Mouse (Mus musculus) kidney, embryonic 16.5 days (tissue): ENCODE results near the gene Enoph1. TPM values are rescaled to one million over a fixed set of nuclear protein-coding genes. Genes with fewer than 3 reads are reported as not detected.

Experiments
- ATAC-seq: fragments of 200-750 bp; cut with Nextera tagmentation; 2 replicates; pipeline ENCODE4 v1.8.0; 2017; ENCODE audit warnings: moderate TSS enrichment; ENCODE audit not compliant: low FRiP score, low TSS enrichment
- H3K27ac ChIP-seq: fragments of 300-500 bp; sonication (generic); 2 replicates; pipeline ENCODE4 v1.5.1; 2014; ENCODE audit warnings: low read length
- H3K27me3 ChIP-seq: fragments of 300-500 bp; sonication (generic); 2 replicates; pipeline ENCODE4 v1.6.1; 2014; ENCODE audit warnings: low read length, control low read depth, mixed read lengths; ENCODE audit not compliant: insufficient read depth
- H3K36me3 ChIP-seq: fragments of 300-500 bp; sonication (generic); 2 replicates; pipeline ENCODE4 v1.6.1; 2014; ENCODE audit warnings: low read length, control low read depth, mixed read lengths; ENCODE audit not compliant: insufficient read depth
- H3K4me1 ChIP-seq: fragments of 300-500 bp; sonication (generic); 2 replicates; pipeline ENCODE4 v1.6.1; 2014; ENCODE audit warnings: low read length, control low read depth, mixed read lengths; ENCODE audit not compliant: insufficient read depth
- H3K4me2 ChIP-seq: fragments of 300-500 bp; sonication (generic); replicated peaks from 2 replicates; pipeline ENCODE4 v1.6.1; 2014; ENCODE audit warnings: low read depth, low read length
- H3K4me3 ChIP-seq: fragments of 300-500 bp; sonication (generic); 2 replicates; pipeline ENCODE4 v1.5.1; 2014; ENCODE audit warnings: mild to moderate bottlenecking, low read length
- H3K9ac ChIP-seq: fragments of 300-500 bp; sonication (generic); replicated peaks from 2 replicates; pipeline ENCODE4 v1.6.1; 2014; ENCODE audit warnings: low read length
- H3K9me3 ChIP-seq: fragments of 300-500 bp; sonication (generic); 2 replicates; pipeline ENCODE4 v1.6.1; 2016; ENCODE audit warnings: low read length, control low read depth
- WGBS: fragments of 180-500 bp; shearing (Covaris S2); extraction: QIAGEN DNeasy Blood & Tissue Kit; methylation state at CpG from one replicate; pipeline ENCODE4 v1.1.7; 2014; 5-methylcytosine and 5-hydroxymethylcytosine counted together
- polyA plus RNA-seq: library from polyadenylated mRNA; unstranded; fragments of >200 nt; fragmentation: Nextera tagmentation; extraction: Ambion mirVana; gene quantifications from 2 replicates; pipeline ENCODE4 v1.2.1, GENCODE M21; 2015

The Enoph1 gene
- polyA plus RNA-seq, 1 experiment from 2014 or later: 52.1 TPM

DNA sequence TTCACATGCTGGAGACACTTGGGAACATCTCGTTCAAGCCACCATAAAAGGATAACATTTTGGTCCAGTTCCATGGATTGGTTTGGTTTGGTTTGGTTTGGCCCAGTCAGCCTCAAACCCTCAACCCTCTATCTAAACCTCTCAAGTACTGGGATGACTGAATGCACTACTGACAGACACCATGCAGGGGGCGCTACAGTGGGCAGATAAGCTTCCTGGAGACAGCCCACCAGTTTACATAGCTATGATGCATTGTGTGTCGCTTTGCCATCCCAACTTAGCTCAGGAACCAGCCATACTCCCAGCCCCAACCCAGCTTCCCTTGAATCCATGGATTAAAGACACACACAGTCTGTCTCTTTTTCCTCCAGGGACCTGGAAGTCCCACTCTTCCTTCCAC, 31.3 kb upstream of the Enoph1 start:
- Histone ChIP-seq H3K4me1 (no peaks in the 10 kb centered on the region), H3K27ac (no peak overlapping the region), H3K9ac (no peak overlapping the region), H3K4me2 (no peak overlapping the region), H3K9me3 (no peaks in the 10 kb centered on the region), H3K27me3 (no peaks in the 10 kb centered on the region), H3K4me3 (no peak overlapping the region), H3K36me3 (no peaks in the 10 kb centered on the region)
- WGBS: 50% methylated on average over 3 of the region's 3 CpGs
- no peak for ATAC-seq

DNA sequence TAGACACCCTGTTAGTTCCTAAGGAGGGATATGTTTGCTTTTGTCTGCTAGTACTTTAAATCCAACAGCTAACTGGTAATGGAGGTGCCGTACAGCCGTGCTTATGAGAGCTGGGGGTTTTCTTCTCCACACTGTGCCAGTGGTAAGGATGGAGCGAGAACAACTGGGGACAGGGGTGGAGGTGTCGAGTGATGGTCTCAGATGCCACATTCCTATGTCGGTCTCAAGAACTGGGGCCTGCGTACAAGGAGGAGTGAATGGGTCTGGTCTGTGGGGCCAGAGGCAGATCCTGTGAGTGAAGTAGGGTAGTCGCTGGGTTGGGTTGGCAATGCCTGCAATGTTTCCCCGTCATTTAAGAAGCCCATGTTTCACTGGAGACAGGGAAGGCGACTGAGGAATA, 27.2 kb upstream of the Enoph1 start:
- H3K4me3 ChIP-seq: no peak overlapping the region
- no peak overlapping the region for H3K27ac ChIP-seq
- no peak overlapping the region for H3K4me2 ChIP-seq
- H3K27me3 ChIP-seq: no peaks in the 10 kb centered on the region
- 81% methylated on average over 9 of the region's 9 CpGs for WGBS
- ATAC-seq: no peak
- H3K4me1 ChIP-seq: no peaks in the 10 kb centered on the region
- H3K9me3 ChIP-seq: no peaks in the 10 kb centered on the region
- H3K36me3 ChIP-seq: no peaks in the 10 kb centered on the region
- no peak overlapping the region for H3K9ac ChIP-seq

DNA sequence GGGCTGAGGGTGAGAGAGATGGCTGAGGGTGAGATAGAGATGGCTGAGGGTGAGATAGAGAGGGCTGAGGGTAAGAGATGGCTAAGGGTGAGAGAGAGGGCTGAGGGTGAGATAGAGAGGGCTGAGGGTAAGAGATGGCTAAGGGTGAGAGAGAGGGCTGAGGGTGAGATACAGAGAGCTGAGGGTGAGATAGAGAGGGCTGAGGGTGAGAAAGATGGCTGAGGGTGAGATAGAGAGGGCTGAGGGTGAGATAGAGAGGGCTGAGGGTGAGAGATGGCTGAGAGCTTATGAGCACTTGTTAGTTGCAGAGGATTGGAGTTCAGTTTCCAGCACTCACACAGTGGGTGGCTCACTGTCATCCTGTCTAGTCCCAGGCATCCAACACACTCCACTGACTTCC, 19.7 kb upstream of the Enoph1 start:
- Histone ChIP-seq H3K4me1 (no peaks in the 10 kb centered on the region), H3K27ac (no peak overlapping the region), H3K4me2 (no peak overlapping the region), H3K27me3 (no peaks in the 10 kb centered on the region), H3K9ac (no peak overlapping the region), H3K4me3 (no peak overlapping the region), H3K36me3 (no peaks in the 10 kb centered on the region), H3K9me3 (no peaks in the 10 kb centered on the region)
- ATAC-seq: no peak

DNA sequence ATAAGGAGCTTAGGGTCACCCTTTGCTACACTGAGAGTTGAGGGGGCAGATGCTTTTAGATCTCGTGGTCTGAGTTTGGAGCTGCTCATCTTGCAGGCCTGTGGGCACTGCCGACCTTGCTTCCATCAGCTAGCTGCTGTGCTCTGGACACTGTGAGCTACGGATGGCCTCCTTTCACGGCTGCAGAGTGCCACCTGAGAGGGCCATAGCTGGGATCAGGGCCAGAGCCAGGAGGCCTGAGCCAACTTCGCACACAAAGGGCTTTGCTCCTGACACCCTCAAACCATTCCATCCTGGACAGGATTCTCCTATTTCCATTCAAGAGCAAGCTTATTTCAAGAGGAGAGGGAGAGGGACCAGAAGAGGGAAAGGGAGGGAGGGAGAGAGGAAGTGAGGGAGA, 15.4 kb upstream of the Enoph1 start:
- Histone ChIP-seq H3K4me3 (no peak overlapping the region), H3K9me3 (no peaks in the 10 kb centered on the region), H3K36me3 (no peaks in the 10 kb centered on the region), H3K4me1 (no peaks in the 10 kb centered on the region), H3K9ac (no peak overlapping the region), H3K27me3 (no peaks in the 10 kb centered on the region), H3K4me2 (no peak overlapping the region), H3K27ac (no peak overlapping the region)
- ATAC-seq: no peak
- 61% methylated on average over 5 of the region's 5 CpGs for WGBS

DNA sequence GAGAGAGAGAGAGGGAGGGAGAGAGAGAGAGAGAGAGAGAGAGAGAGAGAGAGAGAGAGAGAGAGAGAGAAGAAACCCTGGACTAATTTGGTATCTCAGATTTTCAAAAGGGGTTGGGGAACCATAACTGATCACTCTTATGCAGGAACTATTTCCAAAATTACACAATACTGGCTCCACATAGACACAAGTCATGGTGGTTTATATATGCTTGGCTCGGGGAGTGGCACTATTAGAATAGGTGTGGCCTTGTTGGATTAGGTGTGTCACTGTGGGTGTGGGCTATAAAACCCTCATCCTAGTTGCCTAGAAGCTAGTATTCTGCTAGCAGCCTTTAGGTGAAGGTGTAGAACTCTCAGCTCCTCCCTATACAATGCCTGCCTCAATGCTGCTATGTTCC, 14.9 kb upstream of the Enoph1 start:
- Histone ChIP-seq H3K27me3 (no peaks in the 10 kb centered on the region), H3K9ac (no peak overlapping the region), H3K27ac (no peak overlapping the region), H3K4me2 (no peak overlapping the region), H3K9me3 (no peaks in the 10 kb centered on the region), H3K36me3 (no peaks in the 10 kb centered on the region), H3K4me1 (no peaks in the 10 kb centered on the region), H3K4me3 (no peak overlapping the region)
- 64% methylated on average over 1 of the region's 1 CpGs for WGBS
- ATAC-seq: no peak

DNA sequence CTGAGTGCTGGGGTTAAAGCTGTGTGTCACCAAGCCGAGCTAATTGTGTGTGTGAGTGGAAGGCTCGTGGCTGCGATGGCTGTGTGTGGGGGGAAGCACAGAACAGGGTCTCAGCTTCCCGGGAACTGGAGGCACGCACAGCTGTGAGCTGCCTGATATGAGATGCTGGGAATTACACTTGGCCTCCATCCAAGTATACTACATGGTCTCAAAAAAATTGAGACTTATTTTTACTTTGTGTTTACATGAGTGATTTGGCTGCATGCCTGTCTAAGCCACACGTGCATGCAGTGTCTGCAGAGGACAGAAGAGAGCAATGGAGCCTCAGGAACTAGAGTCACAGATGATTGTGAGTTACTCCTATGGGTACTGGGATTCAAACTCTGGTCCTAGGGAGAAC, 9.7 kb upstream of the Enoph1 start:
- Histone ChIP-seq H3K4me3 (no peak overlapping the region), H3K9ac (no peak overlapping the region), H3K27me3 (no peaks in the 10 kb centered on the region), H3K36me3 (peaks cover 35% of the 10 kb centered on the region), H3K4me1 (no peaks in the 10 kb centered on the region), H3K9me3 (no peaks in the 10 kb centered on the region), H3K4me2 (no peak overlapping the region), H3K27ac (no peak overlapping the region)
- WGBS: 15% methylated on average over 6 of the region's 6 CpGs
- ATAC-seq: peak; percentile 85

DNA sequence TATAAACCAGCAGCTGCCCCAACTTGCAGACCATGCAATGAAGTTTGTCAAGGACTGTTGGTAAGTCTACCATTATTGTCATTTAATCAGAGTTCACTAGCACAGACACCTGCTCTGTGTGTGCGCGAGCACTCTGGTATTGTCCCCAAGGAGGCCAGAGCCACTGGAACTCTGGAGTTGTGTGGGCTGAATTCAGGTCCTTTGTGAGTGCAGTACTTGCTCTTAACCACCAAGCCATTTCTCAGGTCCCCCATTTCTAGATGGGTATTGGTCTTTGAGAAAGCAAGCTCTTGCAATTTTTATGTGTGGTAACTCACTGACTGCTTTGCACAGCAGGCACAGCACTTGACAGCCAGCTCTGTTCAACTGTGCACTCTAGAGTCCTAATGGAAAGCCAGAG, 7.7 kb upstream of the Enoph1 start:
- H3K4me2 ChIP-seq: no peak overlapping the region
- H3K27me3 ChIP-seq: no peaks in the 10 kb centered on the region
- no peak overlapping the region for H3K9ac ChIP-seq
- no peaks in the 10 kb centered on the region for H3K9me3 ChIP-seq
- no peak for ATAC-seq
- H3K4me3 ChIP-seq: no peak overlapping the region
- peaks cover 46% of the 10 kb centered on the region for H3K36me3 ChIP-seq
- WGBS: 93% methylated on average over 2 of the region's 2 CpGs
- H3K4me1 ChIP-seq: peaks cover 6% of the 10 kb centered on the region; the same call in 1 of the 2 replicates
- no peak overlapping the region for H3K27ac ChIP-seq

DNA sequence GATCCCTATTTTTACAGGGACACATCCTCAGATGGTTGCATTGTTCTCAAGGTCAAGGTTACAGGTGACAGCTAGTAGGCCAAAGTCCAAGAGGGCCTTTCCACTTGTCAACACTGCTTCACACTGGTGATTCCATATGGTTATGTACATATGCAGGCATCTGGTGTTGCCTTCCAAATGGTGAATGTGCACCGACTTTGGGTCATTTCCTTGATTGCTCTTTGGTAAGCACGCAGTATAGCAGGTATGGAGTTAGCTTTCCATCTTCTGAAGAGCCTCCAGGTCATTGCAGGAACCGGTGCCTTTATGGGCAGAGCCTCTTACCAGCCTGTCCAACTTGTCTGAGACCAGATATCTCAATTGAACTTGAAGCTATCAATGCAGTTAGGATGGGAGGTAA, 7.1 kb upstream of the Enoph1 start:
- peaks cover 50% of the 10 kb centered on the region for H3K36me3 ChIP-seq
- no peaks in the 10 kb centered on the region for H3K9me3 ChIP-seq
- H3K27ac ChIP-seq: no peak overlapping the region
- no peaks in the 10 kb centered on the region for H3K27me3 ChIP-seq
- no peak overlapping the region for H3K4me3 ChIP-seq
- 77% methylated on average over 3 of the region's 3 CpGs for WGBS
- H3K9ac ChIP-seq: no peak overlapping the region
- no peak overlapping the region for H3K4me2 ChIP-seq
- H3K4me1 ChIP-seq: peaks cover 11% of the 10 kb centered on the region; the same call in 1 of the 2 replicates
- no peak for ATAC-seq

DNA sequence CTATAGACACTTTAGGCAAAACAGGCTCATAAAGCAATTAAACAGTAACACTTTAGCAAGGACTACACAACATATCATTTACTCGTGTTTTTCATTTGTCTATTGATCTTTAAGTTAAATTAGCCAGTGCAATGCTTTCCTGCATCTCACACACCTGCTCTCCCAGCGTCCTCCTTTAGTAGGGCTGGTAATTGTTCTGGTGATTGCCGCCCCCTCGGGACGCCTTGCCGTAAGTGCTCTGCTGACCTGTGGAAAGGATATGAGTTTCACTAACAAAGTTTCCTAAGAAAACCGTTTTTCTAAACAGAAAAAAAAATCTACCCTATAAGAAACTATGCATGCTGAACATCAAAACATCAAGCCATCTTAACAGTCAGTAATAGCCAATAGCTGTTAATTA, 3.8 kb upstream of the Enoph1 start:
- ATAC-seq: no peak
- Histone ChIP-seq H3K9ac (no peak overlapping the region), H3K27ac (no peak overlapping the region), H3K4me3 (peak overlapping the region; percentile 96), H3K9me3 (no peaks in the 10 kb centered on the region), H3K4me2 (peak overlapping the region; percentile 94), H3K36me3 (peaks cover 50% of the 10 kb centered on the region), H3K27me3 (no peaks in the 10 kb centered on the region), H3K4me1 (peaks cover 16% of the 10 kb centered on the region; the same call in 1 of the 2 replicates)
- 21% methylated on average over 7 of the region's 7 CpGs for WGBS

DNA sequence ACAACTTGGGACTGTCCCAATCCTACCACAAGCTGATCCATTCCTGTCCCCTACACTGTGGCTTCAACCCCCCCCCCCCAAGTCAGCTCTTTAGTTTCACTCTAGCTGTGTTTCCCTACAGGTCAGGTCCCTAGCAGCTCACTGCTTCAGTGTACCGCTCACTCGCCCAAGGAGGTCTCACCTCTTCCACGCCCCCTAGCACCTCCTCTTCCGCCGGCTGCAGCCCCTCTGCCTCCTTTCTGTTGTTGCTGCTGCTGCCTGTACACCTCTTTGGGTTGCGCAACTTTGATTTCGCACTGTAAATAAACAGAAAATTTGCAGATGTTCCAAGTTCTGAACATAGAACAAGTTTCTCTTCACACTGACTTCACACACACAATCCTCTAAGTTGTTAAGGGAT, 3.1 kb upstream of the Enoph1 start:
- no peaks in the 10 kb centered on the region for H3K27me3 ChIP-seq
- peak overlapping the region; percentile 56 for H3K9ac ChIP-seq
- no peak overlapping the region for H3K27ac ChIP-seq
- H3K4me3 ChIP-seq: peak overlapping the region; percentile 96
- H3K9me3 ChIP-seq: no peaks in the 10 kb centered on the region
- peaks cover 46% of the 10 kb centered on the region for H3K36me3 ChIP-seq
- peak overlapping the region; percentile 94 for H3K4me2 ChIP-seq
- H3K4me1 ChIP-seq: peaks cover 21% of the 10 kb centered on the region; the same call in 1 of the 2 replicates
- no peak for ATAC-seq
- 10% methylated on average over 7 of the region's 7 CpGs for WGBS
